Mouse (Mus musculus): Measurements from ENCODE around the gene D430019H16Rik.

DNA sequence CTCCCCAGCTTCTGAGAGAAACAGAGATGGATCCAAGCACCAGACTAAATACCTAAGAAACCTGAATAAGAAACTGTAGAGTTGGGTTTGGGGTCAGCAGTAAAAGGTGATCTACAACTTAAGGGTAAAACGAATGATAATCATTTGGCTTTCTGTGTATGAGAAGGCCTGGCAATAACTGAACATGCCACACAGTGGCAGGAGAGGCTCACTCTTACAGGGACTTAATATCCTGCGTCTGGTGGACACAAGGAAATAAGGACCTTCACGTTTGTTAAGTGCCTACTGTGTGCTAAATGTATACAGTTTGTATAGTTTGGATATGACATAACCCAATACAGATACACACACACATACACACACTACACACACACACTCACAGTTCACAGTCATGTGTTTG is 21.8 kb upstream of the D430019H16Rik start:
- TF ChIP-seq CTCF (IDR thresholded peaks at IDR 0.05; ENCODE audit: low read depth, low read length) (no peak), TAL1 (conservative IDR thresholded peaks at IDR 0.05; ENCODE audit: low read depth, low read length) (no peak), GATA1 (IDR thresholded peaks at IDR 0.05; ENCODE audit: borderline replicate concordance, low read length) (no peak)
